Mouse (Mus musculus): ENCODE results near the gene Plcb4.
"Not testable (repeated sequence)": the region's sequence is repeated elsewhere in the genome, so short reads cannot be mapped to it uniquely, and the experiment has no call there.

The Plcb4 gene

DNA sequence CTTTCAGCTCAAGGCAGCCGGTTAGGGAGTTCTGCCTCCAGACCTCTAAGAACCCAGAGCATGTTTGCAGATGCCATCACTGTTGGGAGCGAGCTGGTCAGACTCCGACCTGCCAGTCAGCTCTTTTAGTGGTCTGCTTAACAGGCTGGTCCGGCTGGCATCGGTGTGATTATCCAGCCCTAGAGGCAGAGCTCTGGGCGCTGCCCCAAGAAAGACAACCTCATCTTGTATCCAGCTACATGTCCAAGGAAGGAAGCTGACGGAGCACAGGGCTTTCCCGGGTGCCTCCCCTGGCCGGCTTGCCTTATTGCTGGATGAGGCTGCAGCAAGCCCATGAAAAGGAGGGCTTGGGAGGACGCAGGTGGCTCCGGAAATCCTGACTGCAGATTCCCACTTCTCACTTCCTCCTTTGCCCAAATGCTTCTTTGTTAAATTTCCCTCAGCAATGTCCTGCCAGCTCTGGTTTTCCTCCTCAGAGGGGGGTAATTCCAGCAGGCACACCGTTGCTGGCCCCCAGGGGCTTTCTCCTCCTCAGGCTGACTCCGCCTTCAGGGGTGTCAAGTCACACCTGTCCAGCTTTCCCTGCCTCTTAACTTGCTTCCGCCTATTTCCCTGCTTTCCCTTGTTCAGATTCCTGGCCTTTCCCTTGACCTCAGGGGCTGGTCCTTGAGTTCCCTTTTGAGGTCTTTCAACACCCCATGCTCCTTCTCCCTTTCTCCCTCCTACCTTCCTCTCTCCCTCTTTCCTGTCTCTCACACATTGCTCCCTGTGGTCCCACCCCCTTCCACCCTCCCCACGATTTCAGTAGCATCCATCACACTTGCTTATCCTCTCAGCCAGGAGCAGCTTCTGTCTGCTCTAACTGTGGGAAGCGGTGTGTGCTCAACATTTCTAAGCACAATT, 58.7 kb downstream of the Plcb4 start:
- DNase-seq, result no peak

DNA sequence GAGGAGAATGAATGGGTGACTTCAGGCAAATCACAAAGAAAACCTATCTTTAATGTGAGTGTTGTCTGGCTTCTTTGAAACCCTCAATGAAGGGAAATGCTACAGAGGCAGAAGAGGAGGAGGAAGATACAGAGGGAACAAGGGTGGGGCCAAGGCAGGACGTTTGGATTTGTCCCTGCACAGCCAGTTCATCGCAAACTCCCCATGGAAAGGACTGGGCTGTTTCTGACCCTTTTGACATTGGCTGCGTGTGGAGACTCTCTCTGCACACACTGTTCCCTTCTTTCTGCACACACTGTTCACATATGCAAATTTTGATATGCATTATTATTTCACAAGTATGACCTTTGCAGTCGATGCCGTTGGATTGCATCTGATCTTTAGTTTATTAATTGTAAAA, 63.3 kb downstream of the Plcb4 start:
- no peak for DNase-seq

DNA sequence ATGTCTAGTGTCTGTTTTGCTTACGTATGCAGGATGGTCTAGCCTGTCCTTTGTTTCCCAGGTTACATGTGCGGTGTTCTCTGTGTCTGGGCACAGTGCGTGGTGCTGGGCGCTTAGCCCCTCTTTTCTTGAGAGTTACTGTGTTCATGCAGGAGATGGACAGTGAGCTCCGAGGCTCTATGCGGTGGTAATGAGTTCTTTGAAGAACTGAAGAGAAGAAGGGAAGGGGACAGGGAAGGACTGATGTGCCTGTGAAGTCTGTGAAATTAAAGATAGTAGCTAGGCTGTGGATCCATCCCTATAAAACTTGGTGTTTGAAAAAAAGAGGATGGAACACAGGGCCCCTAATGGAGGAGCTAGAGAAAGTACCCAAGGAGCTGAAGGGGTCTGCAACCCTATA, 64.6 kb downstream of the Plcb4 start:
- DNase-seq, result no peak

DNA sequence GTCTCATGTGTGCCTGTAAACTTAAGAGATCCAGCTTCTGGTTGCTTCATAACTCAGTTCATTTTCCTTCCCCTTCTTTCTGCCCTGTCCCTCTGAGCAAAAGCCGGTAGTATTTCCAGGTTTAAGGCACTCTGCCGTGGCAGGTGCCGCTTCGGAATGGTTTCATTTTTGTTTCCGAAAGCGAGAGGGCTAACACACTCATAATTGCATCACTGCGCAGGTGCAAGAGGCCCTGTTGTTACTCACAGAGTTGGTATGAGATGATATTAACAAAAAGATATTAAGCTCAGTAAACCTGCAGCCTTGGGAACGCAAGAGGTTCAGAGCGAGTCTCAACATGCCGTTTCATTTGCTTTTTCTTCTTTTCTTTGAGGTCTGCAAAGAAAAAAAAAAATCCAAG, 65.7 kb downstream of the Plcb4 start:
- no peak for DNase-seq

DNA sequence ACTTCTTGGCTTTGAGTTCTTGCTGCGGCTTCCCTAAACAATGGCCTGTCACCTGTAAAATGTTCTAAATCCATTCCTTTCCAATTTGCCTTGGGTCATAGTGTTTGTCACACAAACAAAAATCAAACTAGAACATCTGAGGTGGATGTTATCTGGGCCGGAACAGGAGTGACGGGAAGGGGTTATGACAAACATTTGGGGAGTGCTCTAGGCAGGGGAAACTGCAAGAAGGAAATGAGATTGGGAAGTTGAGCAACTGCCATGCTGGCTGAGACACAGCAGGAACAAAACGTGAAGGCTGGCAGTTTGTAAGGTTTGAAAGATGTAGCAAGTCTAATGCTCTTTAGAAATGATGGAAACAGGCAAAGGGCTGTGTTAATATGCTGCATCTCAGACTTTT, 66.6 kb downstream of the Plcb4 start:
- DNase-seq, result no peak

DNA sequence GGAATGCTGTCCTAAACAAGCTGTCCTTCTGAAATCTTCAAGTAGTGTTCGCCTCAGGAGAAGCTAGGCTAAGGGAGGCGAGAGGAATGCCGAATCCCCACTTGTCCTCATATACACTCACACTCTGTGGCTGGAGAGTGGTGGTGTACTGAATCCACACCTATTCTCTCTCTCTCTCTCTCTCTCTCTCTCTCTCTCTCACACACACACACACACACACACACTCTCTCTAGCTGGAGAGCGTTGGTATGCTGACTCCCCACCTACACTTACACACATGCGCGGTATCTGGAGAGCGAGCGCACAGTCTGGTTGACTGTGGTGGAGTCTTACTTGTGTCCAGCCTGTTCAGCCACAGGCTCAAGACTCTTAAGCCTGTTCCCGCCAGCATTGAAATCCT, 68.3 kb downstream of the Plcb4 start:
- DNase-seq, result no peak

DNA sequence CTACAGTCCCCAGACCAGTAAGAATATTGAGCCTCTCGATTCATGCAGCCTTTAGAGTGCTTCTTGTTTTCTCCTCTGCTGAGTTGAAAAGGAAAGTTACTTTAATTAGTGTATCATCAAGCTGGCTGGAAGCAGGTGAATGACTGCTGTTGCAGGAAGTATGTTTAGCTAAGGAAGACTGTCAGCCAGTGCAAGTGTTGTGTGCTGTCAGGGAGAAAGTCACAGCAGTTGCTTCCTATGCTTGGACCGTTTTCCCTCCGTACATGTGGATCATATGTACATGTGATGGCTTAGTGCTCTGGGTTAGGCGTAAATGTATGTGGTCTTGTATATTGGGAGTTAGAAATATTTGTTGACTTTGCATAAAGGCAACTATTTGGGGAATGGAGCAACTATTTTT, 69.1 kb downstream of the Plcb4 start:
- DNase-seq, result no peak

DNA sequence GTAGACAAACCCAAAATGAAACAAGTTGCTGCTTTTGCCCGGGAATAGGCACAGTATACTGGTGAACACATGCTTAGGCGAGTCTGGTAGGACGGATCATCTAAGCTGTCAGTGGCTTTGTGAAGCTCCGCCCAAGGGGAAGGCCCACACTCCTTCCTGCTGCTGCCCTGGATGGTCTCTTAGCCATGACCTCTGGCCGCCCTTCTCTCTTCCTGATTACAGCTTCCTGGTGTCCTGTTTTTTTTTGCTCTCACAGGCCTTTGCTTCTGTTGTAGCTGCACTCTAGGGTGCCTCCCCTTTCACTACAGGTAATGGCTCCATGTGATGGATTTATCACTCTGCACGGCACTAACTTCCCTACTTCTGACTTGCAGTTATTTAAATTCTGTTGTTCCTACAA, 72.8 kb downstream of the Plcb4 start:
- DNase-seq, result no peak

DNA sequence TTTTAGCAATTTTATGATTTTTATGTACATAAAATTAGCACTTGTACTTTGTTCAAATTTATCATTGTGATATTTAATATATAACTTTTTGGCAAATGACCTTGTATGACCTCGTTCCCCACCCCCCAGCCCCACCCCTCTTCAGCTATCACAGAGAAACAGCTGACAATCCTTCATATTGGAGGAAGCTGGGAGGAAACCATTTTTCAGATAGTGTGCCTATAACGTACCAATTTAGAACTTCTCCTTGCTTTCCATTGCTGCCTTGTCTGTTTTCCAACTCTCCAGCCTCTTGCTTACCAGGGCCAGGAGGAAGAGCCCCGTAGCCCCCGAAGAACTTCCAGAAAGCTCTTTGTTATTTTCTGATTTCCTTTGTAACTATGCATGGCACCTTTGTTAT, 73.8 kb downstream of the Plcb4 start:
- no peak for DNase-seq

DNA sequence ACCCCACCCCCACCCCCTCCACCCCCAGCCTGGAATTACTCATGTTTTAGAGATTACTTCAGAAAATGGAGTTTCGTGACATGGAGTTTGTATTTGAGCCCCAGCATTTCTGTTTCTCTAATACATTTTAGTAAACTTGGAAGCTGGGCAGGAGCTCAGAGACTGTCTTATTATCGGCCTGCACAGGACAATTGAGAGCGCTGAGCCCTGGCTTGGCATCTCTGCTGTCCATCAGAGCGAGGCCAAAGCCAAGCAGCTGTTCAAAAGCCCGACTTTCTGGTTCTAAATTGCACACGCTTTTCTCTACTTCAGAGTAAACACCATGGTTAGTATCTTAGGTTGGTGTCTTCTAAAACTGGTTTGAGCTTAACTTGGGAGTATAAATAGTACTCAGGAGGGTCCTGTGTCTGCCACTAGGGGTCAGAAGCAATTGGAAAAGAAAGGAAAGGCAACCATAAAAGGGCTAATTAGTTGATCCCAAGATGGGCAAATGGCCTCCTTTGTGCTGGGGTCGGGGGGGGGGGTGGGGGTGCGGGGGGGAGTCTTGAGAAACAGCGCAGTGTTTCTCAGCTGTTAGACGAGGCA, 75.2 kb downstream of the Plcb4 start:
- DNase-seq, result no peak

DNA sequence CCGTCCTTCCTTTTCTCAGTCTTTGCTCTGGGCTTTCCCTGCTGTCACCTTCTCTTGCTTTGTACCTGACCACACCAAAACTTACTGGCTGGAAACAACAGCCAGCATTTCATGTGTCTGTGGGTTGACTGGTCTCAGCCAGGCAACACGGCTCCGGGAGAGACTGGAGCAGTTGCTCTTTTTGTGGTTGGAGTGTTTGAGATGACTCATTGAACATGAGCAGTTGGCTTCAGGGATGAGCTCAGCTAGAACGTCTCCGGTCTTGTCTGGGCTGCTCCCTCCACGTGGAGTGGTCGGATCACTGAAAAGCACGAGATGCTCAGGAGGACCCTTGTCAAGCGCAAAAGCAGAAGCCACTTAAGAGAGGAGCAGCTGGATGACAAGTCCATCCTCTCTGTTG, 78.7 kb downstream of the Plcb4 start:
- DNase-seq, result no peak

DNA sequence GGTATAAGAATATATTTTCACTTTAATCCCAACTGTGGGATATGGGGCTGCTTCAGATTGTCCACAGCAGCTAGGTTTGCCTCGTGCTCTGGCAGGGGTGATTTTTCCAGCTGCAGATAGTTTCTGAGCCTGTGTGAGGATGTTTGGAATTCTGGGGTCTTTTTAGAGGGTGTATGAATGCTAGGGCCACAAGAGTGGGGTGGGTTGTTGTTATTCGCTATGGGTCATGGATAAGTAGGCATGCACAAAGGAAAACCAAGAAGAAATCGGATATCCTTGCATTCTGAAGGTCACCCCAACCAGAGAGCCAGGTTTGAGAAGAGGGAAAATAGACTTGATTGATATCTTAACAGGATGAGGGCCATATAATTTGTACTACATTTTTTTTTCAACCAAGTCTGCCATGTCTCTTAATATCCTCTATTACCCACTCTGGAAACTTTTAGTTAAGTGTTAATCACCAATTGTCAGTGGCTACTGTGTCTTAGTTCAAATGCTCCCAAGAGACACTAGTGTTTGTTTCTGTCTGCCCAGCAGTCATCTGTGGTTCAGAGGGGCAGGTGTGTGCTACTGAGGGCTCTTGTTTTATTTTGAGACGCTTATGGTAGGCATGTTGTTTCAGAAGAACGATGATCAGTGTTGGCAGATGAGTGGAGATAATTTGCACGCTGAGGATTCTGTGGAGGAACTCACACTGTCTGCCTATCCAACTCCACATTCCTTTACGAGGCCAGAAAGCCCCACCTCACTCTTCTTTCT, 79.4 kb downstream of the Plcb4 start:
- not testable (repeated sequence) for DNase-seq

DNA sequence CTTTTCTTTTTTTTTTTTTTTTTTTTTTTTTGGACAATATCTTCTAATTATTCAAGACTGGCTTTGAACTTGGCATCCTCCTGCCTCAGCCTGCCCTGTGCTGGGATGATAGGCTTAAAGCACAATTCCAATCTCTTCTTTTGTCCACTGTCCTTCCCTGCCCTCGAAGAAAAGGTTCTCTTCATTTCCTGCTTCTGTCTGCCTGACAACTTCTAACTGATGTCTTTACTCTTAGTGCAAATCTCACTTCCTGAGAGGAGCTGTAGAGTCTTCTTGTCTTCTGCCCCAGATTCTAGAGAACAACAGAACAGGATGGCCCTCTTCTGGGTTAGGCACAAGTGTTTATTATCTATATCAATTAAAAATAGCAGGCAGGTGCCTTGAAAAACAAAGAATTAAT, 80.1 kb downstream of the Plcb4 start:
- DNase-seq, result no peak

DNA sequence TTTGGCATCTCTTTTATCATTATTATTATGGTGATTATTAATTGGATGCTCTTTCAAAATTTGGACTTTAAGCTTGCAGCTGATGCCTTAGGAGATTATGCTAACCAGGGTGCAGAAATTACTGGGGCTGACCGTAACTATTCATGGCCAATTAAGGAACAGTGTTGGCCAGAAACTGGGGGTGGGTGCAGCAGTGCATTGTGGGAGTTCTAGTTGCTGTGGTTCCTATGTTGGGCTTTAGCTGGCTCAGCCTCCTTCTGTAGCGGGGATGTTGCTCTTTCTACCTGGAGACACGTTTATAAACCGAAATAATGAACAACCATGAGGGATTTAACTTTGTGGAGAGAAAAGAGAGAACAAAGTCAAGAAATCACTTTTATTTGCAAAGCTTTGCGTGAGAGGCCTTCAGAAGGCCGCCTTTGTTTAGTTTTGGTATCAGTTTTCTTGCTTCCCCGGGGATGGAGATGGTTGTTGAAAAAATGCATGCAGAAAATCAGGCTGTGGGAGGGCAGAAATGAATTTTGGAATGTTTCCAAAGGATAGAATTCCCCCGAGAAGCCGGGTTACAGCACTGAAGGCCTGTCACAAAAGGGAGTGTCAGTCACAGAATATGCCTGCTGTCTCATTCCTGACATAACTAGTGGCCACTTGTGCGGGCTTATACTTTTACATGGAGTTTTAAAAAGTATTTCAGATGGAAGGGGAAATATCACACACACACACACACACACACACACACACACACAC, 84.3 kb downstream of the Plcb4 start:
- no peak for DNase-seq

DNA sequence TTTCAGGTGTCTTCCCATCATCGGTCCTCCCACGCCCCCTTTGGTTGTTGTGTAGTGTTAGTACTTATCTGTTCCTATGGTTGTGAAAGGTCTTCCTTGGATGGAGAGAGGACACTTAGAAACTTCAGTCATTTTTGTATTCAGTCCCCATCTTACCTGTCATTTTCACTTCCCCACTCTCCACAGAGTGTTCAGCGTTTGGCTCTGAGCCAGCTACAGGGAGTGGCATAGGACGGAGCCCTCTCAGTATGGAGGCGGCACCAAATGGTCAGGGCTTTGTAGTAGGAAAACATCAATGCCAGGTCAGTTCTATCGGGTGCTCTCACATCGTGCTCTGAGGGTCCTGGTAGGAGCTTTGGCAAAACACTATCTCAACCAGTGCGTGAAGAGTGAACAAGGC, 85.9 kb downstream of the Plcb4 start:
- DNase-seq, result no peak

DNA sequence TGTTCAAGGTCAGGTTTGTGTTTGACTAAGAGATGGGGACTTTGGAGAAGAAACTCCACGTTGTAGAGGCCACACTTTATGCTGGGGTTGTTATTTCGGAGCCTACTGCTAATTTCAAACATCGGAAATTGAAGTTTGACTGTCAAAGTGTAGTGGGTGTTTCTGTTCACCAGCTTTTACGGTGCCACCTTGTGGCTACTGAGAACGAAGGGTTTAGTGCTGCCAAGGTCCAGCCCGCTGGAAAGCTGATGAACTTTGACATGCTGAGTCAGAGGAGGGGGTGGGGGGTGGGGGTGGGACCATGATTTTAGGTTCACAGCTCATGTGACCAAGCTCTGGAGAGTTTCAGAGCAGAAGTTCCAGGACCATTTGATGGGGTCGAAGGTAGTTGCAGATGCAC, 86.3 kb downstream of the Plcb4 start:
- no peak for DNase-seq

DNA sequence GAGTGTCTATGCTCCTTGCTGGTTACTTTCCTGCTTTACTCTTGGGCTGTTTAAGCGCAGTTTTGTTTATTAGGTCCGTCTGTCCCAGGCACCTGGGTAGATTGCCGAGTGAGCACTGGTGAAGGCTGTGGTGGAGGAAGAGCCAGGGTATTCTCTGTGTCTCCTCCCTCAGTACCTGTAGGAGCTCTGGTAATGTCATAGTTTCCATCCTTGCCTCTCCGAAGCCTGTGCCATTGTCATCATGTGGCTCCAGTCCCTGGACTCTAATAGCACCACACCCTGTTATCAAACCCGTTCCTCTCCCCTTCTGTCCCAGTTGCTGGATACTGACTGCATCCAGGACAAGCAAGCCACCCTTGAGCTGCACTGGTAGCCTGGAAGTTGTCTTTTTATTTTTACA, 89.6 kb downstream of the Plcb4 start:
- no peak for DNase-seq

DNA sequence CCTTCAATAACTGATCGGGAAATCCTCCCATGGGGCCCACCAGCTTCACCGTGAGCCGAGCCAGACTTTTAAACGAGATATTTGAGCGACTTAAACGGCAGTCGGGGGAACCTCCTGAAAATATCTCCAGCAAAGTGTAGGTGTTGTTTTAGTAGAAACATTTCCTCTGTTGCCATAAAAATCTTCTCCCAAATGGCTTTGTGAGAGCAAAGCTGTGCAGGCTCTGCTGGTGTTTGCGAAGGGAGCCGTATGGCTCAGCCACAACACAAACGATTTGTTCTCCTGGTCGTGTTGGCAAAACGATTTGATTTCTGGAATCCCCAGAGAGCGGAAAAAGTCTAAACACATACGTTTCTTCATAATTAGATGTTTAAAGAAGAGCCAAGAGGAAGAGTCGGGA, 90.8 kb downstream of the Plcb4 start:
- DNase-seq, result no peak

DNA sequence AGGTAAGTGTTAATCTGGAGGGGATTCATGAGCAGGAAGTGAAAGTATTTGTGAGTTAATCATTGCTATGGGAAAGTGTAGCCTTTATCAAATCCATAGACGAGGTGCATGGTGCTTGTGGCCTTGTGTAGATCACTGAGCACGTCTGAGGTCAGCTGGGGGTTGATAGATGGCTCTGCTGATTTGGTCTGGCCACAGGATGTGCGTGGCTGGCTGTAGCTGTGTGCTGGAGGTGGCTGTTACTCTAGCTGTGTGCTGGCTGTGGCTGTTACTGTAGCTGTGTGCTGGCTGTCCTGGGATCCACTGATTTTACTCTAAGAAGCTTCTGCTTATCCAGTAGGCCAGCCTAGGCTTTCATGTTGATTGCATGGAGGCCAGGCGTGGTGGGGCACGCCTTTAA, 91.9 kb downstream of the Plcb4 start:
- no peak for DNase-seq

DNA sequence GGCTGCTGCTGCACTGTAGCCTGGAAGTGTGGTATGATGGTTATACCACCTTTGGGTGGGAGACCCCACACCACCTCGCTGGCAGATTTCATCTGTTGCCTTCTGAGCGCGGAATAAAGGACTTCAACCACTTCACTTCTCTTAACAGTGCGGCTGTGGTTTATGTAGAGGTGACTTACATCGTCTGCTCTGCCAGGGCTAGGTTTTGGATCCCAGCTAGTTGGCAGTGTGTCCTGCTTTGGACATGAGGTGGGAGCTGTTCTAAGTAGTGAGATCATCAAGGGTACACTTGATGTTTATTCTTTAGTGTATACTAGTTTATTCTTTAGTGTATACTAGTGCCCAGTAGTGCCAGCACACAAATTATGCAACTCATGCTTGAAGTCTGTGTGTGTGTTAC, 97.0 kb downstream of the Plcb4 start:
- DNase-seq, result no peak

DNA sequence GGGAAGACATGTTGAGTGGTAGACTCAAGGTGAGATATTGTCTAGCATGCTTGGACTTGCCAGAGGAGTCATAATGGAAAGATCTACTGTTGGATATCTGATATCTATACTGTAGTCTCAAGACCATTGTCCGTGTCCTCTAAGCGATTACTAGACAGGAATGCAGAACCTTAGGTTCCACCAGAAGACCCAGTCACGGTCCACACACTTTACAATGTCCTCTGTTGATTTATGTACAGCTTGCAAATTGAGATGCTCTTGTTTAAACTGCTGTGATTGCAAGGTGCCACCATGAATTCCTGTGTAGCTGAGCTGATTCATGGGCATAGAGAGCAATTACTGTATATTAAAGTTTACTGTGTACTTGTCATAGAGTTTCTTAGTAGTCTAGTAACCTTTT, 98.7 kb downstream of the Plcb4 start:
- DNase-seq, result no peak

DNA sequence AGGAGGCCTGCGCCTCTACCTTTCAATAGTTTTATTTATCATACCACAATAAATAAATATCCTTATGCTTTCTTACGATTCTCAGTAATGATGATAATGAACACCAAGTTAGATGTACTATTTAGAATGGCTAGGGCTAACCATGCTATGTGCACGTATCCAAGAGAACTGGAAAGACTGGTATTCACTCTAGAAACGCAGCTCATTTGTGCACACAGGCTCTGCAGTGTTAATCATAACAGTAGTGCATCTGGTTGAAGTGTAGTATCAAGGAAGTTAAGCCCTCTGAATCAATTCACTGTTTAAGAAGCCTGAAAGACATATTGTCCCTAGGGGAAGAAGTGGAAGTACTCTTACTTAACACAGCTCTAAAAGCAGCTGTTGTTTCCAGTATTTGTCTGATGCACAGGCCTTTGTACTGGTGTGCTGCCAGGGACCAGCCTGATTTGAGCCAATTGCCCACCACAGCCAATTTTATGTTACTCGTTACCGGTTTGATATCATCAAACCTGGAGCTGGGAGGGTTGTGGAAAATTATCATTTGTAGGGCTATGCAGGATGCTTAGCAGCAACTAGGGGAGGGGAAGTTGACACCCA, 100.8 kb downstream of the Plcb4 start:
- no peak for DNase-seq

DNA sequence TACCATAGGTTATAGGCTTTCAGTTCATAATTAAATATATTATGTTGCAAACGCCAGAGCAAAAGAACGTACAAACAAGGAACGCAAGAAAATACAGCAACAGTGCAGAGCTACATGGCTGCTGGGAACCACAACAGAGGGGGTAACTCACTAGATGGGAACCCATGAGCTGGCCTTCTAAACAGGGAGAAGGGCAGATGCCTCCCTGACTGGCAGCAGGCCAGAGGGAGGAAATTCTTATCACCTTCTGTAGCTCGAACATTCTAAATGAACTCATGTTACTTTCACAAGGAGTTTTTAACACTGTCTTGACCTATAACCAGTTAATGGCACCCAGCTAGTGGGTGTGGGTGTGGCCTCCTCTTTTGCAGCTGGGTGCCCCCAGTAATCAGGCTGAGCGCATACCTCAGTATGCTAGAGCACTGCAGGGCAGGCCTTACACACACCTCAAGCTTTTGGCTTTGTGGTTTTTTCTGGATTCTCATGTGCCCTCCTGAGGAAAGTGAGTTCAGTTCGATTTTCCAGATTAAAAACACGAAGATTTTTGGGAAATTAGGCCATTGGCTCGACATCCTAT, 102.5 kb downstream of the Plcb4 start:
- no peak for DNase-seq

All from thymus, postnatal 14 days (tissue).